Mouse (Mus musculus): ENCODE measurements around the gene Aprt. TPM values are rescaled to one million over a fixed set of nuclear protein-coding genes. Genes with fewer than 3 reads are reported as not detected.
A peak's percentile ranks its signal among the peaks of the same experiment; 100 is the strongest.

Aprt gene
- 209 and 232 TPM in 2 replicates for polyA plus RNA-seq (2016; fragmentation: Nextera tagmentation; extraction: Ambion mirVana)

- peak within 1 kb of the TSS; percentile 85 for H3K9ac ChIP-seq
- H3K27me3 ChIP-seq (replicated peaks) = no peaks in the 10 kb centered on the region
Measured at GRCm38 (mm10) chr8:122576648-122577022, at the start of gene Aprt. Aprt (minus strand) TSS chr8:122576909.

GRCm38 (mm10) chr8:122625811-122626210 is 49.1 kb upstream of the Aprt start:
- Histone ChIP-seq H3K27me3 (replicated peaks) (peaks cover 17% of the 10 kb centered on the region; the same call in 1 of the 2 replicates), H3K4me1 (replicated peaks) (peaks cover 15% of the 10 kb centered on the region), H3K4me2 (no peak overlapping the region), H3K9me3 (replicated peaks) (no peaks in the 10 kb centered on the region), H3K4me3 (no peak overlapping the region), H3K27ac (ENCODE audit: poor library complexity, severe bottlenecking) (no peak overlapping the region), H3K36me3 (peaks cover 5% of the 10 kb centered on the region; the same call in 1 of the 2 replicates), H3K9ac (no peak overlapping the region)
- 78% methylated on average over 9 of the region's 9 CpGs for WGBS
- no peak for ATAC-seq (ENCODE audit: insufficient number of reproducible peaks, low FRiP score)

More at GRCm38 (mm10) chr8:122576648-122577022, at the start of gene Aprt:
- Histone ChIP-seq H3K4me3 (peak within 1 kb of the TSS; percentile 69), H3K4me1 (replicated peaks) (peaks cover 42% of the 10 kb centered on the region), H3K27ac (ENCODE audit: poor library complexity, severe bottlenecking) (peak within 1 kb of the TSS; percentile 23), H3K36me3 (peaks cover 28% of the 10 kb centered on the region), H3K4me2 (peak within 1 kb of the TSS; percentile 87), H3K9me3 (replicated peaks) (no peaks in the 10 kb centered on the region)
- WGBS = under 1% methylated on average over 39 of the region's 39 CpGs
- peak; percentile 88 for ATAC-seq (ENCODE audit: insufficient number of reproducible peaks, low FRiP score)

GRCm38 (mm10) chr8:122624653-122625052 is 47.9 kb upstream of the Aprt start:
- no peak overlapping the region for H3K9ac ChIP-seq
- peaks cover 5% of the 10 kb centered on the region; the same call in 1 of the 2 replicates for H3K36me3 ChIP-seq
- H3K4me1 ChIP-seq (replicated peaks) = peaks cover 14% of the 10 kb centered on the region
- no peak overlapping the region for H3K4me3 ChIP-seq
- no peak for ATAC-seq (ENCODE audit: insufficient number of reproducible peaks, low FRiP score)
- no peak overlapping the region for H3K27ac ChIP-seq (ENCODE audit: poor library complexity, severe bottlenecking)
- peaks cover 17% of the 10 kb centered on the region; the same call in 1 of the 2 replicates for H3K27me3 ChIP-seq (replicated peaks)
- H3K4me2 ChIP-seq = no peak overlapping the region
- H3K9me3 ChIP-seq (replicated peaks) = no peaks in the 10 kb centered on the region
- WGBS = 61% methylated on average over 5 of the region's 5 CpGs

GRCm38 (mm10) chr8:122623844-122624642 is 47.3 kb upstream of the Aprt start:
- Histone ChIP-seq H3K27ac (ENCODE audit: poor library complexity, severe bottlenecking) (no peak overlapping the region), H3K4me1 (replicated peaks) (peaks cover 17% of the 10 kb centered on the region), H3K9ac (no peak overlapping the region), H3K4me3 (no peak overlapping the region), H3K27me3 (replicated peaks) (peaks cover 17% of the 10 kb centered on the region; the same call in 1 of the 2 replicates), H3K36me3 (peaks cover 5% of the 10 kb centered on the region; the same call in 1 of the 2 replicates), H3K4me2 (no peak overlapping the region), H3K9me3 (replicated peaks) (no peaks in the 10 kb centered on the region)
- 71% methylated on average over 17 of the region's 17 CpGs for WGBS
- ATAC-seq (ENCODE audit: insufficient number of reproducible peaks, low FRiP score) = peak; percentile 44; the same call in 1 of the 2 replicates

GRCm38 (mm10) chr8:122622727-122623126 is 46.0 kb upstream of the Aprt start, which contains the start of gene Pabpn1l:
Pabpn1l (minus strand) TSS chr8:122622739.
- 73% methylated on average over 6 of the region's 6 CpGs for WGBS
- Histone ChIP-seq H3K4me3 (no peak within 1 kb of the TSS), H3K9me3 (replicated peaks) (no peaks in the 10 kb centered on the region), H3K4me1 (replicated peaks) (peaks cover 21% of the 10 kb centered on the region), H3K36me3 (no peaks in the 10 kb centered on the region), H3K4me2 (no peak within 1 kb of the TSS), H3K27me3 (replicated peaks) (peaks cover 9% of the 10 kb centered on the region; the same call in 1 of the 2 replicates), H3K9ac (no peak within 1 kb of the TSS), H3K27ac (ENCODE audit: poor library complexity, severe bottlenecking) (no peak within 1 kb of the TSS)
- no peak for ATAC-seq (ENCODE audit: insufficient number of reproducible peaks, low FRiP score)

GRCm38 (mm10) chr8:122620446-122620845 is 43.7 kb upstream of the Aprt start:
- Histone ChIP-seq H3K27ac (ENCODE audit: poor library complexity, severe bottlenecking) (no peak overlapping the region), H3K36me3 (0 out of 2 replicates have a peak, but pooled peaks cover 3% of the 10 kb centered on the region), H3K4me3 (no peak overlapping the region), H3K9ac (no peak overlapping the region), H3K9me3 (replicated peaks) (no peaks in the 10 kb centered on the region), H3K4me2 (no peak overlapping the region), H3K27me3 (replicated peaks) (0 out of 2 replicates have a peak, but pooled peaks cover 9% of the 10 kb centered on the region), H3K4me1 (replicated peaks) (peaks cover 19% of the 10 kb centered on the region)
- 35% methylated on average over 5 of the region's 5 CpGs for WGBS
- ATAC-seq (ENCODE audit: insufficient number of reproducible peaks, low FRiP score) = no peak

- H3K27ac ChIP-seq (ENCODE audit: poor library complexity, severe bottlenecking) = no peak overlapping the region
- 72% methylated on average over 6 of the region's 6 CpGs for WGBS
Measured at GRCm38 (mm10) chr8:122618660-122619378, 42.1 kb upstream of the Aprt start.

GRCm38 (mm10) chr8:122617947-122618546 is 41.3 kb upstream of the Aprt start:
- Histone ChIP-seq H3K36me3 (peaks cover 17% of the 10 kb centered on the region), H3K9me3 (replicated peaks) (no peaks in the 10 kb centered on the region), H3K27ac (ENCODE audit: poor library complexity, severe bottlenecking) (no peak overlapping the region), H3K9ac (no peak overlapping the region), H3K4me2 (no peak overlapping the region; the same call in 1 of the 2 replicates), H3K4me1 (replicated peaks) (peaks cover 12% of the 10 kb centered on the region), H3K27me3 (replicated peaks) (0 out of 2 replicates have a peak, but pooled peaks cover 9% of the 10 kb centered on the region), H3K4me3 (no peak overlapping the region)
- WGBS = 27% methylated on average over 7 of the region's 7 CpGs
- no peak for ATAC-seq (ENCODE audit: insufficient number of reproducible peaks, low FRiP score)

More at GRCm38 (mm10) chr8:122618660-122619378, 42.1 kb upstream of the Aprt start:
- H3K4me1 ChIP-seq (replicated peaks) = peaks cover 12% of the 10 kb centered on the region
- no peak overlapping the region for H3K4me3 ChIP-seq
- H3K36me3 ChIP-seq = peaks cover 11% of the 10 kb centered on the region
- no peak overlapping the region for H3K4me2 ChIP-seq
- no peak for ATAC-seq (ENCODE audit: insufficient number of reproducible peaks, low FRiP score)
- H3K27me3 ChIP-seq (replicated peaks) = 0 out of 2 replicates have a peak, but pooled peaks cover 9% of the 10 kb centered on the region
- H3K9me3 ChIP-seq (replicated peaks) = no peaks in the 10 kb centered on the region
- H3K9ac ChIP-seq = no peak overlapping the region

GRCm38 (mm10) chr8:122616181-122616905 is 39.6 kb upstream of the Aprt start:
- Histone ChIP-seq H3K36me3 (peaks cover 17% of the 10 kb centered on the region), H3K27me3 (replicated peaks) (no peaks in the 10 kb centered on the region), H3K9ac (no peak overlapping the region), H3K4me3 (no peak overlapping the region), H3K4me1 (replicated peaks) (peaks cover 22% of the 10 kb centered on the region), H3K27ac (ENCODE audit: poor library complexity, severe bottlenecking) (no peak overlapping the region), H3K9me3 (replicated peaks) (no peaks in the 10 kb centered on the region), H3K4me2 (no peak overlapping the region)
- 65% methylated on average over 9 of the region's 9 CpGs for WGBS
- no peak for ATAC-seq (ENCODE audit: insufficient number of reproducible peaks, low FRiP score)
